Mouse (Mus musculus) CH12.LX (cell line): ENCODE data around the gene Tmem106c.

Experiments
- CTCF ChIP-seq, 2 experiments: IDR thresholded peaks in 1 of 2; conservative IDR thresholded peaks in 1 of 2; 2 replicates each; pipeline ENCODE4 v1.5.1; 2011 to 2012; ENCODE audit warnings: low read depth in 2 of 2, low read length in 2 of 2, improper control_type of control experiment in 1 of 2, inconsistent platforms in 1 of 2, mild to moderate bottlenecking in 1 of 2, moderate library complexity in 1 of 2
- EP300 ChIP-seq: IDR thresholded peaks from 2 replicates; pipeline ENCODE4 v1.6.1; 2011; ENCODE audit warnings: low read length, improper control_type of control experiment
- KAT2A ChIP-seq: IDR thresholded peaks from 2 replicates; pipeline ENCODE4 v1.6.1; 2012; ENCODE audit warnings: low read length, improper control_type of control experiment, inconsistent platforms; ENCODE audit not compliant: insufficient replicate concordance
- MAX ChIP-seq: IDR thresholded peaks from 2 replicates; pipeline ENCODE4 v1.6.1; 2011; ENCODE audit warnings: low read length, improper control_type of control experiment
- POLR2A ChIP-seq: IDR thresholded peaks from 2 replicates; pipeline ENCODE4 v1.6.1; 2011; ENCODE audit warnings: low read depth, mild to moderate bottlenecking, improper control_type of control experiment, low read length

- TF ChIP-seq CTCF (conservative IDR thresholded peaks at IDR 0.05 in 1 of 2, IDR thresholded peaks at IDR 0.05 in 1 of 2; ENCODE audit: low read depth in 2 of 2, low read length in 2 of 2) = no peak
- no peak for TF ChIP-seq POLR2A
- TF ChIP-seq EP300 = no peak
- no peak for TF ChIP-seq KAT2A
- TF ChIP-seq MAX = no peak
These were observed 26.7 kb downstream of the Tmem106c start for GRCm38 (mm10) chr15:97990721-97991120.
